Mouse (Mus musculus) adipocyte (in vitro differentiated cells): Measurements from ENCODE around the gene Rtp3.

Experiments used
- DNase-seq: peaks from one replicate; pipeline ENCODE4 v3.0.0-alpha.2; 2016; ENCODE audit warnings: low spot score

Gene Rtp3

GRCm38 (mm10) chr9:110979411-110979810 lies 11.0 kb downstream of the Rtp3 start:
- DNase-seq, result no peak

GRCm38 (mm10) chr9:110965910-110966231 lies 24.5 kb downstream of the Rtp3 start:
- no peak for DNase-seq

GRCm38 (mm10) chr9:110965062-110965909 lies 25.1 kb downstream of the Rtp3 start:
- no peak for DNase-seq

GRCm38 (mm10) chr9:110963566-110964115 lies 26.7 kb downstream of the Rtp3 start:
- peak; percentile 32 for DNase-seq

- DNase-seq, result no peak
Observed at GRCm38 (mm10) chr9:110961386-110961785, 29.0 kb downstream of the Rtp3 start.

- DNase-seq, result no peak
Observed at GRCm38 (mm10) chr9:110960230-110961149, 29.9 kb downstream of the Rtp3 start.

GRCm38 (mm10) chr9:110959669-110960068 lies 30.7 kb downstream of the Rtp3 start:
- no peak for DNase-seq

GRCm38 (mm10) chr9:110955962-110956361 lies 34.4 kb downstream of the Rtp3 start:
- no peak for DNase-seq

GRCm38 (mm10) chr9:110954681-110955445 lies 35.5 kb downstream of the Rtp3 start:
- no peak for DNase-seq

- DNase-seq, result peak; percentile 11
Observed at GRCm38 (mm10) chr9:110953550-110954461, 36.6 kb downstream of the Rtp3 start.

GRCm38 (mm10) chr9:110952931-110953549 lies 37.3 kb downstream of the Rtp3 start:
- DNase-seq, result no peak

- DNase-seq, result no peak
Observed at GRCm38 (mm10) chr9:110952398-110952797, 38.0 kb downstream of the Rtp3 start.

- no peak for DNase-seq
Observed at GRCm38 (mm10) chr9:110951866-110952265, 38.5 kb downstream of the Rtp3 start.

- no peak for DNase-seq
Observed at GRCm38 (mm10) chr9:110951397-110951796, 39.0 kb downstream of the Rtp3 start, which contains the start of gene Lrrc2. Lrrc2 (plus strand) TSS chr9:110951545.

GRCm38 (mm10) chr9:110950109-110950508 lies 40.3 kb downstream of the Rtp3 start:
- DNase-seq, result no peak

- no peak for DNase-seq
Observed at GRCm38 (mm10) chr9:110948813-110949310, 41.5 kb downstream of the Rtp3 start.

- no peak for DNase-seq
Observed at GRCm38 (mm10) chr9:110947900-110948299, 42.5 kb downstream of the Rtp3 start.

- no peak for DNase-seq
Observed at GRCm38 (mm10) chr9:110947261-110947661, 43.1 kb downstream of the Rtp3 start.

GRCm38 (mm10) chr9:110946548-110947044 lies 43.8 kb downstream of the Rtp3 start:
- DNase-seq, result no peak

GRCm38 (mm10) chr9:110945926-110946325 lies 44.5 kb downstream of the Rtp3 start, which contains the start of gene Tdgf1:
Tdgf1 (minus strand) TSS chr9:110946158.
- DNase-seq, result no peak
